Mouse (Mus musculus): ENCODE data around the gene Ccdc88a. TPM values are rescaled to one million over a fixed set of nuclear protein-coding genes. Genes with fewer than 3 reads are reported as not detected.

The Ccdc88a gene
- 35.2 and 45.6 TPM in 2 replicates for polyA plus RNA-seq (2014; fragmentation: Nextera tagmentation; extraction: Ambion mirVana)

DNA sequence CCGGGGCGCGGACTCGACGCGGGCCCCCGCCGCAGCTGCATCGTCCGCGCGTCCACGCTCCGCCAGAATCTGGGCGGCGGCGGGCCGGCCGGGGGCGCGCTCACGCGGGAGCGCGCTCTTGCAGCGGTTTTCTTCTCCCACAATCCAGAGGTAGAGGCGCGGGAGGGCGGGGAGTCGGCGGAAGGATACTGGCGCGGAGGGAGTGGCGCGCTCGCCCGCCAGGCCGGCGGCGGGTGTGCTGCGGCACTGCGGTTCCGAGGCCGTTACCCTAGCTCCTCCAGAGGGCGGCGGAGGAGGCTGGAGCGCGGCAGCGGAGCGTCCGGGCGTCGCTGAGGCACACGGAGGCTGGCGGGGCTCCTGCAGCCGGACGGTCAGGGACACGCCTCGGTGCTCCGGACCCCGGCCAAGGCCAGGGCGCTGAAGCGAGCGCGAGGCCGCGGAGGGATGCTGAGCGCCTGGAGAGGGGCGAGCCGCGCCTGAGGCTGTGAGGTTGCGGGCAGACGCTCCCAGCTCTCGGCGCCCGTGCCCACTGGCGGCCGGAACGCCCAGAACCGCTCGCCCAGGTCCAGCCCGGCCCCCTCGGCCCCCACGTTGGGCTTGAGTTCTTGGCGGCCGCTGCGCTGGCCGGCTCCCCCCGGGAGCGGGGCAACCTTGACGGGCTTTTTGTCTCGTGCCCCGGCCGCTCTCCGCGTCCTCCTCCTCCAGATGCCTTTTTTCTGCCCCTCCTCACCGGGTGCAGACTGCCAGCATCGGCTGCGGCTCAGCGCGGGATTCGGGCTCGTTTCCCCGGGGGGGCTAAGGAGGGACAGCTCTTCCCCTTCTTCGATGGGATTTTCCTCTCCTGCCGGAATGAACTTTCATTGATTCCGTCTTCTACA lies at the start of gene Ccdc88a:
Ccdc88a (plus strand) TSS at position 263 of the 878 bp plus-strand sequence.
- Histone ChIP-seq H3K4me2 (ENCODE audit: low read depth, severe bottlenecking) (peak within 1 kb of the TSS; percentile 50), H3K27ac (replicated peaks; ENCODE audit: low read depth, low read length) (peak within 1 kb of the TSS; percentile 91), H3K36me3 (ENCODE audit: control insufficient read depth, insufficient read depth, low read length) (no peaks in the 10 kb centered on the region), H3K27me3 (ENCODE audit: control insufficient read depth, insufficient read depth, low read length) (no peaks in the 10 kb centered on the region), H3K4me1 (ENCODE audit: control insufficient read depth, insufficient read depth, low read length) (0 out of 2 replicates have a peak, but pooled peaks cover 5% of the 10 kb centered on the region), H3K9me3 (ENCODE audit: control insufficient read depth, low read length) (no peaks in the 10 kb centered on the region), H3K9ac (ENCODE audit: low read length) (peak within 1 kb of the TSS; percentile 96), H3K4me3 (ENCODE audit: low read depth, low read length) (peak within 1 kb of the TSS; percentile 88)
- DNase-seq (ENCODE audit: low spot score) (peak; percentile 99), ATAC-seq (ENCODE audit: insufficient number of reproducible peaks, low FRiP score, low TSS enrichment, low read depth) (peak; percentile 95)
- under 1% methylated on average over 93 of the region's 107 CpGs for WGBS

DNA sequence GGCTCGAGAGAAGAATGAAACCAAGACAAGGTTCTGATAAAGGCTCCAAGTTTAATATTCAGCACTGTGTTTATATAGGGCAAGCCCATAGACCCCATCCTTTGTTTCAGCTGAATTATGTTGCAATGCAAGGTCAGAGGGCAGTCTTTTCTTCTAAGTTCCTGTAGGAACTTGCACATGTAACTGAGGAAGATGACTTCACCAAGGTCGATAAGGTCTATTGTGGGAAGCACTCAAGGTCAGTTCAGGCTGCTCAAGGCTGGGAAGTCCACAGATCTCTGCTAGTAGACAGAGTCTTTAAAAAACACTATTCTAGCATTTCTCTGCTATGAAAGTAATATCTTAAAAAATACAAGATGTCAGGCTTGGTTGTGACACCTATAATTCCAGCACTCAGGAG lies 38.0 kb upstream of the Ccdc88a start:
- ATAC-seq (ENCODE audit: insufficient number of reproducible peaks, low FRiP score, low TSS enrichment, low read depth) (no peak), DNase-seq (ENCODE audit: low spot score) (no peak)
- 87% methylated on average over 2 of the region's 2 CpGs for WGBS
- Histone ChIP-seq H3K27ac (replicated peaks; ENCODE audit: low read depth, low read length) (no peak overlapping the region), H3K9ac (ENCODE audit: low read length) (no peak overlapping the region), H3K36me3 (ENCODE audit: control insufficient read depth, insufficient read depth, low read length) (no peaks in the 10 kb centered on the region), H3K27me3 (ENCODE audit: control insufficient read depth, insufficient read depth, low read length) (no peaks in the 10 kb centered on the region), H3K4me3 (ENCODE audit: low read depth, low read length) (no peak overlapping the region), H3K9me3 (ENCODE audit: control insufficient read depth, low read length) (no peaks in the 10 kb centered on the region), H3K4me1 (ENCODE audit: control insufficient read depth, insufficient read depth, low read length) (no peaks in the 10 kb centered on the region), H3K4me2 (ENCODE audit: low read depth, severe bottlenecking) (no peak overlapping the region)

GRCm38 (mm10) chr11:29341259-29341658 lies 32.2 kb upstream of the Ccdc88a start:
- no peaks in the 10 kb centered on the region for H3K27me3 ChIP-seq (ENCODE audit: control insufficient read depth, insufficient read depth, low read length)
- no peaks in the 10 kb centered on the region for H3K9me3 ChIP-seq (ENCODE audit: control insufficient read depth, low read length)
- H3K4me1 ChIP-seq (ENCODE audit: control insufficient read depth, insufficient read depth, low read length): no peaks in the 10 kb centered on the region
- H3K4me2 ChIP-seq (ENCODE audit: low read depth, severe bottlenecking): no peak overlapping the region
- H3K4me3 ChIP-seq (ENCODE audit: low read depth, low read length): no peak overlapping the region
- H3K27ac ChIP-seq (replicated peaks; ENCODE audit: low read depth, low read length): no peak overlapping the region
- H3K9ac ChIP-seq (ENCODE audit: low read length): no peak overlapping the region
- WGBS: 78% methylated on average over 2 of the region's 2 CpGs
- no peaks in the 10 kb centered on the region for H3K36me3 ChIP-seq (ENCODE audit: control insufficient read depth, insufficient read depth, low read length)
- DNase-seq (ENCODE audit: low spot score) (no peak), ATAC-seq (ENCODE audit: insufficient number of reproducible peaks, low FRiP score, low TSS enrichment, low read depth) (no peak)

DNA sequence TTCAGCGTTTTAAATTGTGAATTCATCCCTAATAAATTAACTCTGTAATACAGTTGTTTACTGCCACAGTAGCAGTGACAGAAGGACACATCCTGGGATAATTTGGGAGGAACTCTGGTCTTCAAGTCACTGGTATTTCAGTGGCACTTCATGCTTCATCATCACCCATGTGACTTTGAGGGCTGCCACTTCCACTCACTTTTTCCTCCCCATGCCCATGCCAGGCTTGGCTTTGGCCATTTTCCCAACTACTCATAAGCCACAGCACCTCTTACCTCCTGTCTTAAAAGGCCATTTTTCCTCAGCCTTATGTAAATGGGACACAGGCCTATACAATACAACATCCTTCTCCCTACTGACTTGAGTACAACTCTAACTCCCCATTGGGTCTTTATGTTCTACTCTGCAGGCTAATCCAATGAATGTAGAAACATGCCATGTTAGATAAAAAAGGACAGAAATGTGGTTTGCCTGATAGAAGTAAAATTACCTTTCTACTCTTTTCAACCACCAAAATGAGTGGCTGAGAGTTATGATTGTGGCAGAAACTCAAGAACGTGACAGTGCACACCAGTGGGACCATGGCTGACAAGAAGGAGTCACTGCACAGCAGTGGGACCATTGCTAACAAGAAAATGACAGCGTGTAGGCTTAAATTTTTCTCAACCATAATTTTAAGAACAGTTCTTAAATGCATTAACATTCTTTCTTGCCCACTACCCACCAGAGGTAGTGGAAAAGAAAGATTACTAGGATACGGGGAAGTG lies 28.4 kb upstream of the Ccdc88a start:
- Histone ChIP-seq H3K9me3 (ENCODE audit: control insufficient read depth, low read length) (no peaks in the 10 kb centered on the region), H3K36me3 (ENCODE audit: control insufficient read depth, insufficient read depth, low read length) (no peaks in the 10 kb centered on the region), H3K4me2 (ENCODE audit: low read depth, severe bottlenecking) (no peak overlapping the region), H3K27me3 (ENCODE audit: control insufficient read depth, insufficient read depth, low read length) (no peaks in the 10 kb centered on the region), H3K9ac (ENCODE audit: low read length) (no peak overlapping the region), H3K27ac (replicated peaks; ENCODE audit: low read depth, low read length) (no peak overlapping the region), H3K4me1 (ENCODE audit: control insufficient read depth, insufficient read depth, low read length) (no peaks in the 10 kb centered on the region), H3K4me3 (ENCODE audit: low read depth, low read length) (no peak overlapping the region)
- DNase-seq (ENCODE audit: low spot score): no peak
- WGBS: 76% methylated on average over 4 of the region's 4 CpGs
- ATAC-seq (ENCODE audit: insufficient number of reproducible peaks, low FRiP score, low TSS enrichment, low read depth): no peak

- Histone ChIP-seq H3K4me1 (ENCODE audit: control insufficient read depth, insufficient read depth, low read length) (no peaks in the 10 kb centered on the region), H3K4me3 (ENCODE audit: low read depth, low read length) (no peak overlapping the region), H3K27ac (replicated peaks; ENCODE audit: low read depth, low read length) (no peak overlapping the region), H3K36me3 (ENCODE audit: control insufficient read depth, insufficient read depth, low read length) (no peaks in the 10 kb centered on the region), H3K9ac (ENCODE audit: low read length) (no peak overlapping the region), H3K4me2 (ENCODE audit: low read depth, severe bottlenecking) (no peak overlapping the region), H3K9me3 (ENCODE audit: control insufficient read depth, low read length) (no peaks in the 10 kb centered on the region), H3K27me3 (ENCODE audit: control insufficient read depth, insufficient read depth, low read length) (no peaks in the 10 kb centered on the region)
- ATAC-seq (ENCODE audit: insufficient number of reproducible peaks, low FRiP score, low TSS enrichment, low read depth) (no peak), DNase-seq (ENCODE audit: low spot score) (no peak)
- 83% methylated on average over 4 of the region's 4 CpGs for WGBS
Measured at GRCm38 (mm10) chr11:29345673-29346286, 27.7 kb upstream of the Ccdc88a start.

DNA sequence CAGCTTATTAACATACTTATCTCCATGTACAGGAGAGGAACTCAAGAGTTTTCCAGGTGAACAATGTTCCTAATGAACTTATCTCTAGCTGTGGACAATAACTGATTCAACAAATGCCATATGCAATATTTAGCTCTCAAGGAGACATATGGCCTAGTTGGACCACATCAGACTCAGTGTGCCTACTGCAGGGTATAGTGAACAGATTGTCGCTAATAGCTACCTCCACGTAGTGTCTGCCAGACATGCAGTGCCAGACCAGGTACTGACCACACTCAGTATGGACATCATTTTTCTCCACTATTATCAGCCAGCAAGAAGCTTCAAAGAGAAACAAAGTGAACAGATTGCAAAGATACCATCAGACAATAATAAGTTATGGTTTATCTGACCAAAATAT lies 22.6 kb upstream of the Ccdc88a start:
- WGBS: 94% methylated on average over 2 of the region's 2 CpGs
- Histone ChIP-seq H3K4me1 (ENCODE audit: control insufficient read depth, insufficient read depth, low read length) (no peaks in the 10 kb centered on the region), H3K27me3 (ENCODE audit: control insufficient read depth, insufficient read depth, low read length) (no peaks in the 10 kb centered on the region), H3K27ac (replicated peaks; ENCODE audit: low read depth, low read length) (no peak overlapping the region), H3K36me3 (ENCODE audit: control insufficient read depth, insufficient read depth, low read length) (no peaks in the 10 kb centered on the region), H3K9me3 (ENCODE audit: control insufficient read depth, low read length) (no peaks in the 10 kb centered on the region), H3K4me3 (ENCODE audit: low read depth, low read length) (no peak overlapping the region), H3K4me2 (ENCODE audit: low read depth, severe bottlenecking) (no peak overlapping the region), H3K9ac (ENCODE audit: low read length) (no peak overlapping the region)
- DNase-seq (ENCODE audit: low spot score) (no peak), ATAC-seq (ENCODE audit: insufficient number of reproducible peaks, low FRiP score, low TSS enrichment, low read depth) (no peak)

DNA sequence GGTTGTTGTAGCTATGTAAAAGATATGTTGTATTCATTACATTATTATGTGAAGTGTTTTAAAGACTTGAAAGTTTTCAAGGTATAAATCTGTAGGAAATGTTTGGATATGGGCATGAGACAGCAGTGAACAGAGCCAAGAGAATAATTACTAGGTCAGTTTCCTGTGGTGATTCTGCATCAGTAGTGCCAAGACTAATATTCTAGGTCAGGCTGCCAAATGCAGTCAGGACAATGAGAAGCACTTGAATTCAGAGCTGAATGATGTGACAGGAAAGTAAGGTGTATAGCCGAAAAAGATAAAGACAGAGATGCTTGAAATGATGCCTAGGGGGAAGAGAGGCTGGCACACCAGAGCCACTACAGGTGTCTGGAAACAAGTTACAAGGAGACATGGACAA lies 21.2 kb upstream of the Ccdc88a start:
- H3K4me2 ChIP-seq (ENCODE audit: low read depth, severe bottlenecking): no peak overlapping the region
- H3K27me3 ChIP-seq (ENCODE audit: control insufficient read depth, insufficient read depth, low read length): no peaks in the 10 kb centered on the region
- no peaks in the 10 kb centered on the region for H3K36me3 ChIP-seq (ENCODE audit: control insufficient read depth, insufficient read depth, low read length)
- WGBS: 74% methylated on average over 1 of the region's 1 CpGs
- ATAC-seq (ENCODE audit: insufficient number of reproducible peaks, low FRiP score, low TSS enrichment, low read depth): no peak
- no peaks in the 10 kb centered on the region for H3K9me3 ChIP-seq (ENCODE audit: control insufficient read depth, low read length)
- H3K4me1 ChIP-seq (ENCODE audit: control insufficient read depth, insufficient read depth, low read length): no peaks in the 10 kb centered on the region
- no peak overlapping the region for H3K27ac ChIP-seq (replicated peaks; ENCODE audit: low read depth, low read length)
- H3K9ac ChIP-seq (ENCODE audit: low read length): no peak overlapping the region
- H3K4me3 ChIP-seq (ENCODE audit: low read depth, low read length): no peak overlapping the region
- DNase-seq (ENCODE audit: low spot score): no peak

- no peaks in the 10 kb centered on the region for H3K36me3 ChIP-seq (ENCODE audit: control insufficient read depth, insufficient read depth, low read length)
- WGBS: 89% methylated on average over 1 of the region's 1 CpGs
- no peak overlapping the region for H3K4me3 ChIP-seq (ENCODE audit: low read depth, low read length)
- no peak for ATAC-seq (ENCODE audit: insufficient number of reproducible peaks, low FRiP score, low TSS enrichment, low read depth)
- H3K9ac ChIP-seq (ENCODE audit: low read length): no peak overlapping the region
- H3K4me2 ChIP-seq (ENCODE audit: low read depth, severe bottlenecking): no peak overlapping the region
- H3K27ac ChIP-seq (replicated peaks; ENCODE audit: low read depth, low read length): no peak overlapping the region
- no peak for DNase-seq (ENCODE audit: low spot score)
- no peaks in the 10 kb centered on the region for H3K4me1 ChIP-seq (ENCODE audit: control insufficient read depth, insufficient read depth, low read length)
- no peaks in the 10 kb centered on the region for H3K27me3 ChIP-seq (ENCODE audit: control insufficient read depth, insufficient read depth, low read length)
- no peaks in the 10 kb centered on the region for H3K9me3 ChIP-seq (ENCODE audit: control insufficient read depth, low read length)
Measured at GRCm38 (mm10) chr11:29368161-29368560, 5.3 kb upstream of the Ccdc88a start.

Measured in limb, embryonic 11.5 days (tissue).